Mouse (Mus musculus): ENCODE results near the gene Mpg. TPM values are rescaled to one million over a fixed set of nuclear protein-coding genes. Genes with fewer than 3 reads are reported as not detected.
"Not testable (repeated sequence)": the region's sequence is repeated elsewhere in the genome, so short reads cannot be mapped to it uniquely, and the experiment has no call there.

Mpg gene
- polyA plus RNA-seq, 1 experiment from 2014 or later: 44.1 TPM

DNA sequence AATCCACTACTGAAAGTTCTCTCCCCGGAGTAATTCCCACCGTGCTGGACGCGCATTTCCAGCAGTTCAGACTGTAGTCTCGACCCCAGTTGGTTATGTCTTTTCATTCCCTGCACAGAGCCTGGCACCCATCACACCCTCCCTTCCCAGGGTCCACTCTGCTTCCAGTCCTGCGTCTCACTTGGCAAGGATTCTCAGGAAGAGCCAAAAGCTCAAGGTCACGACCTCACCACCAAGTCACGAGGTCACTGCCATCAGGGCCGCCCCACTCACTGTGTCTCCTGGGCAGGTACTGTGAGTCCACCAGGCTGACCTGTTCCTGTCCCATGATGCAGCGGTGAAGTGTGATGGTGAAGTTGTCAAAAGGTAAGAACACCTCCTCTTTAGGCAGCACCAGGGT is 32.2 kb upstream of the Mpg start:
- no peaks in the 10 kb centered on the region for H3K4me1 ChIP-seq
- no peak overlapping the region for H3K9ac ChIP-seq
- WGBS: 76% methylated on average over 10 of the region's 10 CpGs
- no peak overlapping the region for H3K4me3 ChIP-seq
- no peaks in the 10 kb centered on the region for H3K9me3 ChIP-seq
- H3K36me3 ChIP-seq: no peaks in the 10 kb centered on the region
- no peak for ATAC-seq (ENCODE audit: insufficient number of reproducible peaks, insufficient read depth, low FRiP score, low TSS enrichment, low read depth)
- no peak overlapping the region for H3K27ac ChIP-seq
- H3K4me2 ChIP-seq: no peak overlapping the region
- H3K27me3 ChIP-seq: peaks cover 13% of the 10 kb centered on the region; the same call in 1 of the 2 replicates

DNA sequence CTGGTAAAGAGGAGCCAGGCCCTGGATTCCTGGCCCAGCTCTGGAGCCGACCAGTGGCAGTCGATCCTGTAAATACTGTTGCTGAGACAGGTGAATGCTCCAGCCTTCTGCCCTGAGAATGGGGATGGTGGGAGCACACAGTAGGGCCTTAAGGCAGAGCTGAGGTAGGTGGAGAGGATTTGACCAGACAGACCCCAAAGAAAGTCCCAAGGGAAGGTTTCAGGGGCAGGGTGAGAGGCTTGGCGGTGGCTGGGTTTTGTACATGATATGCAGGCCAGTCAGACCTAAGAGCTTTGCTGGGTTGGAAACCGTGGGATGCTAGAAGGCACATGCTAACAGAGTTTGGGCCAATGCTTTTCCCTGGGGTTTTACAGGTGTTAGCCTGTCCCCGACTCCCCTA is 31.7 kb upstream of the Mpg start:
- ATAC-seq (ENCODE audit: insufficient number of reproducible peaks, insufficient read depth, low FRiP score, low TSS enrichment, low read depth): no peak
- Histone ChIP-seq H3K36me3 (no peaks in the 10 kb centered on the region), H3K9me3 (no peaks in the 10 kb centered on the region), H3K27me3 (peaks cover 13% of the 10 kb centered on the region; the same call in 1 of the 2 replicates), H3K9ac (no peak overlapping the region), H3K4me3 (no peak overlapping the region), H3K4me2 (no peak overlapping the region), H3K27ac (no peak overlapping the region), H3K4me1 (no peaks in the 10 kb centered on the region)
- WGBS: 81% methylated on average over 5 of the region's 5 CpGs

DNA sequence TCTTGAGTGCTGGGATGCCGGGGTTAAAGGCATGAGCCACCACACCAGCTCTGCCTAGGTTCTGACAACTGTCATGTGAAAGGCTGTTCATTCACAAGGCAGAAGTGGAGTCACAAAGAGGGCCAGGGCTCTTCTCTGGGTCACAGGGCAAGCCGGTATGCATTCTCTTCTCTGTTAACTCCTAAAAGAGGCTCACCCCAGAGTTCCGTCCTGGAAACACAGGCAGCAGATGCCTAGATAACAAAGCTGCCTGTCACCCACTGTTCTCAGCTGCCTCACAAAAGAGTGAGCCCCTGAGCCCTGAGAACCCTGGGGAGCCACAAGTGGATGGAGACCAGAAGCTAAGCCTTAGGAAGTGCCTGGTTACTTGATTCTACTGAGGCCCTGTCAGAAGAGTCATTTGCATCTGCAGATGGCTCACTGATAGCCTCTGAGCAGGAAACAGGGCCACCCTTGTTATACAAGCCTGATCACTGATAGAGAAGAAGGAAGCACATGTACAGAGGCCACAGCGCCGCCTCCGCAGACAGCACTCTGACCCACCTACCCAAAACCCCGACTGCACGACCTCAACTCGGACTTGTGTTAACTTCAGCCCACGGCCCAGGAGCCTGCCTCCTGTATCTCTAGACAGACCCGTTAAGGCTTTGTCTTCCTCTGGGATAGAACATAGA is 30.3 kb upstream of the Mpg start:
- 20% methylated on average over 11 of the region's 11 CpGs for WGBS
- Histone ChIP-seq H3K27ac (no peak overlapping the region), H3K4me3 (no peak overlapping the region), H3K27me3 (peaks cover 13% of the 10 kb centered on the region; the same call in 1 of the 2 replicates), H3K9me3 (no peaks in the 10 kb centered on the region), H3K4me1 (no peaks in the 10 kb centered on the region), H3K9ac (no peak overlapping the region), H3K36me3 (no peaks in the 10 kb centered on the region), H3K4me2 (no peak overlapping the region)
- ATAC-seq (ENCODE audit: insufficient number of reproducible peaks, insufficient read depth, low FRiP score, low TSS enrichment, low read depth): no peak

DNA sequence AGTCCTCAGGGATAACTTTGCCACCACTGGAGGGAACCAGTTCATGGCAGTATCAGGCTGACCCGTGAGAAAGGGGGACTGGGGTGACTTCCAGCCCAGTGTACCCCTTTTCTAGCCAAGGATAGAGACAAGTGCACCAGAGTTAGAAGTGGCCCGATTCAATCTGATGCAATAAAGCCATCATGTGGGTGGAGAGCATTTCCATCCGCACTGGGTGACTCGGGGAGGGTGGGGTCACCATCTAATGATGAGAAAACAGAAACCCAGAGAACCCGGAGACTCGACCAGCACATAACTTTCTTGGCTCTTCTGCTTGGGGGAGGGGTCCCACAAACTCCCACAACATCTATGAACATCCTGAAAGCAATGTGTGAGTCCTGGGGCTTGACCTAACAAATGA is 29.6 kb upstream of the Mpg start:
- no peak overlapping the region for H3K27ac ChIP-seq
- H3K27me3 ChIP-seq: peaks cover 13% of the 10 kb centered on the region; the same call in 1 of the 2 replicates
- H3K9ac ChIP-seq: no peak overlapping the region
- no peak overlapping the region for H3K4me3 ChIP-seq
- H3K36me3 ChIP-seq: no peaks in the 10 kb centered on the region
- no peak overlapping the region for H3K4me2 ChIP-seq
- no peak for ATAC-seq (ENCODE audit: insufficient number of reproducible peaks, insufficient read depth, low FRiP score, low TSS enrichment, low read depth)
- WGBS: 74% methylated on average over 6 of the region's 6 CpGs
- H3K4me1 ChIP-seq: no peaks in the 10 kb centered on the region
- no peaks in the 10 kb centered on the region for H3K9me3 ChIP-seq

- no peak overlapping the region for H3K27ac ChIP-seq
- peaks cover 13% of the 10 kb centered on the region; the same call in 1 of the 2 replicates for H3K27me3 ChIP-seq
- no peaks in the 10 kb centered on the region for H3K4me1 ChIP-seq
- H3K4me3 ChIP-seq: no peak overlapping the region
- ATAC-seq (ENCODE audit: insufficient number of reproducible peaks, insufficient read depth, low FRiP score, low TSS enrichment, low read depth): no peak
- no peaks in the 10 kb centered on the region for H3K36me3 ChIP-seq
- no peak overlapping the region for H3K9ac ChIP-seq
- 64% methylated on average over 3 of the region's 3 CpGs for WGBS
- H3K4me2 ChIP-seq: no peak overlapping the region
- no peaks in the 10 kb centered on the region for H3K9me3 ChIP-seq
Observed at GRCm38 (mm10) chr11:32197766-32198165, 28.5 kb upstream of the Mpg start.

- H3K4me1 ChIP-seq: no peaks in the 10 kb centered on the region
- no peak overlapping the region for H3K4me3 ChIP-seq
- no peaks in the 10 kb centered on the region for H3K9me3 ChIP-seq
- 65% methylated on average over 14 of the region's 14 CpGs for WGBS
- H3K4me2 ChIP-seq: no peak overlapping the region
- ATAC-seq (ENCODE audit: insufficient number of reproducible peaks, insufficient read depth, low FRiP score, low TSS enrichment, low read depth): no peak
- no peak overlapping the region for H3K27ac ChIP-seq
- peaks cover 13% of the 10 kb centered on the region; the same call in 1 of the 2 replicates for H3K27me3 ChIP-seq
- H3K36me3 ChIP-seq: no peaks in the 10 kb centered on the region
- no peak overlapping the region for H3K9ac ChIP-seq
Observed at GRCm38 (mm10) chr11:32198256-32198955, 27.9 kb upstream of the Mpg start.

DNA sequence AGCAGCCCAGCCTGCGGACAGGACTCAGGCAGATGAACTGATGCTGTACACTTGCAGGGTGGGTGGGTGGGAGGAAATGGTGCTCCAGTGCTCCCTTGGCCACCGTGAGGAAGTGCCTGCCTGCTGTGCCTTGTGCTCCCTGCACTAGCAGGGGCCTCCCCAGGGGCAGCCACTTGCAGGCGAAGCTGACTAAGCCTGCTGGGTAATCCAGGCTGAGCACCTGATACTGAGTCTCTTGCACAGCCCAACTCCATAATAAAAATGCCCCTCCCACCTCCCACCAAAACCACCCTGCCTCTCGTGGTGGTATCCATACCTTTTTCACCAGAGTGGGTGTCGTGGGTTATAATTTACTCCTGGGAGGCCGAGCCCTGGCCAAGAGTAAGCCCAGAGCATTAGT is 27.1 kb upstream of the Mpg start:
- H3K9me3 ChIP-seq: no peaks in the 10 kb centered on the region
- H3K27me3 ChIP-seq: peaks cover 13% of the 10 kb centered on the region; the same call in 1 of the 2 replicates
- H3K9ac ChIP-seq: no peak overlapping the region
- 31% methylated on average over 6 of the region's 6 CpGs for WGBS
- no peak overlapping the region for H3K4me2 ChIP-seq
- no peaks in the 10 kb centered on the region for H3K4me1 ChIP-seq
- ATAC-seq (ENCODE audit: insufficient number of reproducible peaks, insufficient read depth, low FRiP score, low TSS enrichment, low read depth): no peak
- no peaks in the 10 kb centered on the region for H3K36me3 ChIP-seq
- no peak overlapping the region for H3K27ac ChIP-seq
- no peak overlapping the region for H3K4me3 ChIP-seq

DNA sequence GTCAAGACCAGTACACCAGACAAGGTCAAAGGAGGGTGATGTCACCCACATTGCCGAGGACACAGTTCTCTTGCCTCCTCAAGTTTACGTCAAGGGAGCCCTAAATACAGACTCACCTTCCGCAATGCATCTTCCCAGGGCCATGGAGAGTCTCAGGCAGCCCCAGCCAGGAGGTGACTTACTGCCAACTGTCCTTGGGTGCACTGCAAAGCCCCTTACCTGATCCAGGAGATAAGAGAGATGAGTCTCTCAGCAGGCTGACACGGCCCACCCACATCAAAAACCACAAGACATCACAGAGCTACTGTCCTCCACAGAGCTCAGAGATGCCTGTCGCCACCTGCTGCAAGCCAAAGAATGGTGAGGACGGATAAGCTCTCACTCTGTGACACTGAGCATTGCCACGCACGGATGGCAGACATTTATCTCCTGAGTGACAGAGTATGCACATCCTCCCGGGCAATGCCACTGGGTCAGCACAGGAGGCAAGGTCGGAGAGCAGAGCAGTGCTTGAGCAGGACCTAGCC is 26.2 kb upstream of the Mpg start, which contains the start of gene Il9r:
Gene Il9r (minus strand): TSS at position 205 of the 527 bp plus-strand sequence.
- H3K36me3 ChIP-seq: no peaks in the 10 kb centered on the region
- H3K9me3 ChIP-seq: no peaks in the 10 kb centered on the region
- WGBS: 73% methylated on average over 10 of the region's 10 CpGs
- 0 out of 2 replicates have a peak, but pooled peaks cover 5% of the 10 kb centered on the region for H3K4me1 ChIP-seq
- H3K27ac ChIP-seq: no peak within 1 kb of the TSS
- H3K4me2 ChIP-seq: no peak within 1 kb of the TSS
- ATAC-seq (ENCODE audit: insufficient number of reproducible peaks, insufficient read depth, low FRiP score, low TSS enrichment, low read depth): no peak
- H3K27me3 ChIP-seq: peaks cover 10% of the 10 kb centered on the region; the same call in 1 of the 2 replicates
- no peak within 1 kb of the TSS for H3K9ac ChIP-seq
- no peak within 1 kb of the TSS for H3K4me3 ChIP-seq

GRCm38 (mm10) chr11:32200992-32201391 is 25.3 kb upstream of the Mpg start:
- not testable (repeated sequence) for H3K27me3 ChIP-seq; H3K4me2 ChIP-seq; H3K4me3 ChIP-seq; H3K27ac ChIP-seq; H3K36me3 ChIP-seq; H3K9me3 ChIP-seq; H3K9ac ChIP-seq; H3K4me1 ChIP-seq; ATAC-seq (ENCODE audit: insufficient number of reproducible peaks, insufficient read depth, low FRiP score, low TSS enrichment, low read depth)
- 79% methylated on average over 1 of the region's 1 CpGs for whole genome bisulfite sequencing

DNA sequence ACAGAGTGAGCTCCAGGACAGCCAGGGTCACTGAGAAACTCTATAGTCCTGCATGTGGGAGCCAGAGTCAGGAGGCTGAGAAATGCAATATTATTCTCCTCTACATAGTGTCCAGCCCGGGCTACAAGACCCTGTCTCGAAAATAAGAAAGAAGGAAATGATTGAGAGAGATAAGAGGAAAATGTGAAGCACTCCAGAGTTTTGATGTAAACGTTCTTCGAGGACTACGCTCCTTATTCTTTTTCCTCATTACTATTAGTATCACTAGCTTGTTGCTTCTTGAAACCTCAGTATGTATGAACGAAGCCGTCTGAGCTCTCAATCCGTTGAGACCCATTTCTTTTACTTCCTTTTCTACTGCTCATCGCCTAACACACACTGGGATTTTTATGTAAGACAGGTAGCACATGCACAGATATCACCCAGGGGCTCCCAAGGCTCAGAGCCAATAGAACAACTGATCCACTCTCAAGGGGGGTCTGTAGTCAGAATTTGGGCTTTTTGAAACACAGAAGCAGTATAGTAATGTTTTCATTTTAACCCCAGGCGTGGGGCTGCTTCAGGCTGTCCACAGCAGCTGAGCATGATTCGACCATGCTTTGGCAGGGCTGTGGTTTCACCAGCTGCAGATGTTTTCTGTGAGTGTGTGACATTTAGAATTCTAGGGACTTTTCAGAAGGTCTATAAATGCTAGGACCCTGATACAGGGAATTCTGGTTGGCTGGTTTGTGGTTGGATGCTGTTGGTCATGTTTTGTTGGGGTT is 24.2 kb upstream of the Mpg start:
- Histone ChIP-seq H3K27ac (no peak overlapping the region), H3K4me1 (peaks cover 16% of the 10 kb centered on the region), H3K27me3 (peaks cover 5% of the 10 kb centered on the region; the same call in 1 of the 2 replicates), H3K4me3 (no peak overlapping the region), H3K36me3 (peaks cover under 1% of the 10 kb centered on the region; the same call in 1 of the 2 replicates), H3K9me3 (no peaks in the 10 kb centered on the region), H3K9ac (no peak overlapping the region), H3K4me2 (no peak overlapping the region)
- WGBS: 73% methylated on average over 11 of the region's 11 CpGs
- ATAC-seq (ENCODE audit: insufficient number of reproducible peaks, insufficient read depth, low FRiP score, low TSS enrichment, low read depth): no peak
